Mouse (Mus musculus): ENCODE measurements around the gene Slc25a35. TPM values are rescaled to one million over a fixed set of nuclear protein-coding genes. Genes with fewer than 3 reads are reported as not detected.
"Not testable (repeated sequence)": the region's sequence is repeated elsewhere in the genome, so short reads cannot be mapped to it uniquely, and the experiment has no call there.

Slc25a35 gene
- polyA plus RNA-seq, 1 experiment from 2014 or later: 2.1 TPM

GRCm38 (mm10) chr11:68966554-68966953 is 1.4 kb upstream of the Slc25a35 start:
- no peaks in the 10 kb centered on the region for H3K27me3 ChIP-seq (ENCODE audit: control insufficient read depth, insufficient read depth, low read length)
- H3K27ac ChIP-seq (ENCODE audit: low read depth, low read length): no peak overlapping the region
- H3K9ac ChIP-seq (ENCODE audit: low read length): no peak overlapping the region
- no peaks in the 10 kb centered on the region for H3K36me3 ChIP-seq (ENCODE audit: control insufficient read depth, insufficient read depth, low read length)
- H3K9me3 ChIP-seq (ENCODE audit: control insufficient read depth, low read length): no peaks in the 10 kb centered on the region
- H3K4me1 ChIP-seq (ENCODE audit: control insufficient read depth, insufficient read depth, low read length): peaks cover 6% of the 10 kb centered on the region; the same call in 1 of the 2 replicates
- no peak overlapping the region for H3K4me3 ChIP-seq (ENCODE audit: low read depth, low read length)
- no peak overlapping the region for H3K4me2 ChIP-seq (ENCODE audit: low read depth)
- WGBS: 63% methylated on average over 1 of the region's 1 CpGs
- no peak for DNase-seq (ENCODE audit: low spot score)
- ATAC-seq (ENCODE audit: insufficient read depth, low FRiP score, low TSS enrichment): no peak

GRCm38 (mm10) chr11:68968752-68969151 is 821 bp downstream of the Slc25a35 start:
- H3K27me3 ChIP-seq (ENCODE audit: control insufficient read depth, insufficient read depth, low read length): no peaks in the 10 kb centered on the region
- H3K9ac ChIP-seq (ENCODE audit: low read length): no peak overlapping the region
- no peak overlapping the region for H3K27ac ChIP-seq (ENCODE audit: low read depth, low read length)
- DNase-seq (ENCODE audit: low spot score) (no peak), ATAC-seq (ENCODE audit: insufficient read depth, low FRiP score, low TSS enrichment) (no peak)
- 84% methylated on average over 11 of the region's 11 CpGs for WGBS
- H3K4me2 ChIP-seq (ENCODE audit: low read depth): peak overlapping the region; percentile 63; the same call in 1 of the 2 replicates
- H3K4me3 ChIP-seq (ENCODE audit: low read depth, low read length): no peak overlapping the region
- H3K36me3 ChIP-seq (ENCODE audit: control insufficient read depth, insufficient read depth, low read length): no peaks in the 10 kb centered on the region
- no peaks in the 10 kb centered on the region for H3K9me3 ChIP-seq (ENCODE audit: control insufficient read depth, low read length)
- H3K4me1 ChIP-seq (ENCODE audit: control insufficient read depth, insufficient read depth, low read length): peaks cover 10% of the 10 kb centered on the region; the same call in 1 of the 2 replicates

DNA sequence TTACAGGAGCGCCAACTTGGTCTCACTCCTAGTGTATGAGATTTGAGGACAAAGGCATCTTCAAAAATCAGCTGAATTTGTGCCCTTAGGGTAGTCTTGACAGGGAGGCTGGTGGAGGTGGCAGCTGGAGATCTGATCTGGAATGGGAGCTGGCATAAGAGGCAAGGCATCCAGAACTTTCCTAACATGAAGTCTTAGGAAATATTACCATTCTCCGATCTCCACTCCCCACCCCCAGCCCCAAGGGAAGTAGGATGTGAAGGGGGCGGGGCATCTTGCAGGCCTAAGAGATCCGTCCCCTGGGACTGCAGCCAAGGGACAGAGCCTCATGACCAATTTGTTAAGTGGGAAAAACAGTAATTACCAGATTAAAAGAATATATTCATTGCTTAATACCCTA is 2.3 kb downstream of the Slc25a35 start:
- ATAC-seq (ENCODE audit: insufficient read depth, low FRiP score, low TSS enrichment) (no peak), DNase-seq (ENCODE audit: low spot score) (no peak)
- no peak overlapping the region for H3K27ac ChIP-seq (ENCODE audit: low read depth, low read length)
- no peak overlapping the region for H3K4me2 ChIP-seq (ENCODE audit: low read depth)
- WGBS: 83% methylated on average over 4 of the region's 4 CpGs
- H3K9ac ChIP-seq (ENCODE audit: low read length): no peak overlapping the region
- H3K36me3 ChIP-seq (ENCODE audit: control insufficient read depth, insufficient read depth, low read length): no peaks in the 10 kb centered on the region
- H3K9me3 ChIP-seq (ENCODE audit: control insufficient read depth, low read length): no peaks in the 10 kb centered on the region
- H3K27me3 ChIP-seq (ENCODE audit: control insufficient read depth, insufficient read depth, low read length): no peaks in the 10 kb centered on the region
- peaks cover 10% of the 10 kb centered on the region; the same call in 1 of the 2 replicates for H3K4me1 ChIP-seq (ENCODE audit: control insufficient read depth, insufficient read depth, low read length)
- no peak overlapping the region for H3K4me3 ChIP-seq (ENCODE audit: low read depth, low read length)

DNA sequence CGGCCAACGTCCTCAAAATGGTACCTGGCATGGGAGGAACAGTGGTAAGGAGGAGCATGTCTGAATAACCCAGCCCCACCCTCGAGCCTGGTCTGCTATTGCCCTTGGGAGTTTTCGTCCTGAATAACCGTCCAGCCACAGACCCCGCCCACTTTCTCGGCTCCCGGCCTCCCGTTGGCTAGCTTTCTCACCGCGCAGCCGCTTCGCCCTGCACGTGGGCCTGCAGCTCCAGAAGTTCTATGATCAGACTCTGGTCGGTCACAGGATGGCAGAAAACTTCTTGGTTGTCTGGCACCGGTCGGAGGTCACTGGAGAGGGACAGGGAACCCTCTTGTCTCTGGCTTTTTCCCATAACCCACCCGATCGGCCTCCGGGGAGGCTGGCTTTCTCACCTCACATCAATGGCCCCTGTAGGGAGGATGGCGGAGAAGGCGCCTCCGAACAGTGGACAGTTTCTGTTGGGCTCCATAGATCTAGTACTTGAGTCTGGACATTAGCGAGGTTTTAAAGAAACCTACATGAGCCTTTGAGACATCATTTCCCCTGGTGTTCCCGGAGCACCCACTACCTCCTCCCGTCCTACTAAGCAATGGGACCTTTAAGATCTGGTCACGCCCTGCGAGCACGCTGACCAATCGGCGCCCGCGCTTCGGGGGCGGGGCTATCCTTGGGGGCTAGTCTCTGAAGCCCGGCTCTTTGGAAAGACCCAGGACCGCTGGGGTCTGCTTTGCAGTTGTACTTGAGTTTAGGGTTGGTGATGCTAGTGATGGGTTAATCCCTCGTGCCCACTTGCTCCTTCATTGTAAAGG is 5.5 kb downstream of the Slc25a35 start:
- not testable (repeated sequence) for H3K27me3 ChIP-seq (ENCODE audit: control insufficient read depth, insufficient read depth, low read length); H3K4me1 ChIP-seq (ENCODE audit: control insufficient read depth, insufficient read depth, low read length); H3K9me3 ChIP-seq (ENCODE audit: control insufficient read depth, low read length); H3K36me3 ChIP-seq (ENCODE audit: control insufficient read depth, insufficient read depth, low read length); H3K27ac ChIP-seq (ENCODE audit: low read depth, low read length)
- peak; percentile 93 for DNase-seq (ENCODE audit: low spot score)
- Histone ChIP-seq H3K9ac (ENCODE audit: low read length) (peak overlapping the region; percentile 39), H3K4me3 (ENCODE audit: low read depth, low read length) (peak overlapping the region; percentile 43), H3K4me2 (ENCODE audit: low read depth) (peak overlapping the region; percentile 53)
- WGBS: under 1% methylated on average over 37 of the region's 38 CpGs
- peak; percentile 94 for ATAC-seq (ENCODE audit: insufficient read depth, low FRiP score, low TSS enrichment)

GRCm38 (mm10) chr11:68974059-68974450 is 6.1 kb downstream of the Slc25a35 start:
- H3K36me3 ChIP-seq (ENCODE audit: control insufficient read depth, insufficient read depth, low read length): no peaks in the 10 kb centered on the region
- no peaks in the 10 kb centered on the region for H3K27me3 ChIP-seq (ENCODE audit: control insufficient read depth, insufficient read depth, low read length)
- ATAC-seq (ENCODE audit: insufficient read depth, low FRiP score, low TSS enrichment) (no peak), DNase-seq (ENCODE audit: low spot score) (no peak)
- H3K27ac ChIP-seq (ENCODE audit: low read depth, low read length): no peak overlapping the region
- peak overlapping the region; percentile 39 for H3K9ac ChIP-seq (ENCODE audit: low read length)
- peak overlapping the region; percentile 43 for H3K4me3 ChIP-seq (ENCODE audit: low read depth, low read length)
- 0 out of 2 replicates have a peak, but pooled peaks cover 4% of the 10 kb centered on the region for H3K4me1 ChIP-seq (ENCODE audit: control insufficient read depth, insufficient read depth, low read length)
- H3K4me2 ChIP-seq (ENCODE audit: low read depth): peak overlapping the region; percentile 53
- 35% methylated on average over 6 of the region's 6 CpGs for WGBS
- no peaks in the 10 kb centered on the region for H3K9me3 ChIP-seq (ENCODE audit: control insufficient read depth, low read length)

- Histone ChIP-seq H3K9me3 (ENCODE audit: control insufficient read depth, low read length) (no peaks in the 10 kb centered on the region), H3K4me2 (ENCODE audit: low read depth) (peak within 1 kb of the TSS; percentile 53), H3K27ac (ENCODE audit: low read depth, low read length) (no peak within 1 kb of the TSS), H3K4me3 (ENCODE audit: low read depth, low read length) (no peak within 1 kb of the TSS), H3K27me3 (ENCODE audit: control insufficient read depth, insufficient read depth, low read length) (no peaks in the 10 kb centered on the region), H3K36me3 (ENCODE audit: control insufficient read depth, insufficient read depth, low read length) (no peaks in the 10 kb centered on the region), H3K9ac (ENCODE audit: low read length) (peak within 1 kb of the TSS; percentile 39; the same call in 1 of the 2 replicates), H3K4me1 (ENCODE audit: control insufficient read depth, insufficient read depth, low read length) (0 out of 2 replicates have a peak, but pooled peaks cover 4% of the 10 kb centered on the region)
- ATAC-seq (ENCODE audit: insufficient read depth, low FRiP score, low TSS enrichment) (no peak), DNase-seq (ENCODE audit: low spot score) (no peak)
- WGBS: 83% methylated on average over 7 of the region's 7 CpGs
Observed at GRCm38 (mm10) chr11:68975085-68975484, 7.2 kb downstream of the Slc25a35 start, which contains the start of gene Rangrf. Gene Rangrf (minus strand): TSS chr11:68975185.

DNA sequence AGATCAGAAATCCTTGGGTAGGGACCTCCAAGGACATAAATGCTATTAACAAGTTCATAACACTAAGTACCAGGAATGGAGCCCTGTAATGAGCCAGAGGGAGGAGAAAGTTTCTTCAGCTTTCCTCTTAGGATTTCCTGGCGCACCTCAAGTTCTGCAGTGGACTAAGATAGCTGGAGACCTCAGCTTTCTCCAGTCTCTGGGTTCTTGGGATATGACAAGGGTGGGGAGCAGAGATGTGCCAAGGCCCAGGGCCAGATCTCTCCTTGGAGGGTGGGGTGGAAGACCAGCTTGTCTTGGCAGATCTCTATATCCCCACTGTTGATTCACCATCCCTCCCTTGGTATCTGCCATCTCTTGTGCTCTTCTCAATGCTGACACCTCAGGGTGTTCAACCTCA is 7.7 kb downstream of the Slc25a35 start:
- 89% methylated on average over 1 of the region's 1 CpGs for WGBS
- Histone ChIP-seq H3K27me3 (ENCODE audit: control insufficient read depth, insufficient read depth, low read length) (no peaks in the 10 kb centered on the region), H3K4me2 (ENCODE audit: low read depth) (no peak overlapping the region), H3K9ac (ENCODE audit: low read length) (no peak overlapping the region), H3K4me1 (ENCODE audit: control insufficient read depth, insufficient read depth, low read length) (0 out of 2 replicates have a peak, but pooled peaks cover 4% of the 10 kb centered on the region), H3K4me3 (ENCODE audit: low read depth, low read length) (no peak overlapping the region), H3K27ac (ENCODE audit: low read depth, low read length) (no peak overlapping the region), H3K36me3 (ENCODE audit: control insufficient read depth, insufficient read depth, low read length) (no peaks in the 10 kb centered on the region), H3K9me3 (ENCODE audit: control insufficient read depth, low read length) (no peaks in the 10 kb centered on the region)
- DNase-seq (ENCODE audit: low spot score): no peak
- no peak for ATAC-seq (ENCODE audit: insufficient read depth, low FRiP score, low TSS enrichment)

- H3K9ac ChIP-seq (ENCODE audit: low read length): no peak overlapping the region
- DNase-seq (ENCODE audit: low spot score) (no peak), ATAC-seq (ENCODE audit: insufficient read depth, low FRiP score, low TSS enrichment) (no peak)
- H3K27ac ChIP-seq (ENCODE audit: low read depth, low read length): no peak overlapping the region
- H3K9me3 ChIP-seq (ENCODE audit: control insufficient read depth, low read length): no peaks in the 10 kb centered on the region
- H3K4me3 ChIP-seq (ENCODE audit: low read depth, low read length): no peak overlapping the region
- WGBS: 71% methylated on average over 5 of the region's 5 CpGs
- no peaks in the 10 kb centered on the region for H3K4me1 ChIP-seq (ENCODE audit: control insufficient read depth, insufficient read depth, low read length)
- H3K27me3 ChIP-seq (ENCODE audit: control insufficient read depth, insufficient read depth, low read length): no peaks in the 10 kb centered on the region
- no peak overlapping the region for H3K4me2 ChIP-seq (ENCODE audit: low read depth)
- H3K36me3 ChIP-seq (ENCODE audit: control insufficient read depth, insufficient read depth, low read length): no peaks in the 10 kb centered on the region
Observed at GRCm38 (mm10) chr11:68979320-68979733, 11.4 kb downstream of the Slc25a35 start.

DNA sequence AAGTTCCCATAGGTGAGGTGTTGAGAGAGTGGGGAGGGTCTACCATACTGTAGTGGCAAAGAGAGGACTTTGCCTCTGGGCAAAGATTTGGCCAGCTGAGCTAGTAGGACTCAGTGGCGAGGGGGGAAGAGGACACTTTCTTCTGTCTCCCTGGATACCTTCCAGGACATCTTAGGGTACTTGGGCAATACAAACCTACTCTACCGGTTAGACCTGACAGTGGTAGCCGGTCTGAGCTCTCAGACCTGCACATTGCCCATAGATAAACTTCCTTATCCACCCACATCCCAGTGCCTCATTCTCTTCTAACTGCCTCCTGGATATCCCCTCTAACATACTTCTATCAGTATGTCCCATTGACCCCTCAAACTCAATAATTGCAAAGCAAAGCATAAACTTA is 13.0 kb downstream of the Slc25a35 start:
- H3K4me1 ChIP-seq (ENCODE audit: control insufficient read depth, insufficient read depth, low read length): no peaks in the 10 kb centered on the region
- no peaks in the 10 kb centered on the region for H3K36me3 ChIP-seq (ENCODE audit: control insufficient read depth, insufficient read depth, low read length)
- no peak overlapping the region for H3K9ac ChIP-seq (ENCODE audit: low read length)
- DNase-seq (ENCODE audit: low spot score) (no peak), ATAC-seq (ENCODE audit: insufficient read depth, low FRiP score, low TSS enrichment) (no peak)
- H3K27ac ChIP-seq (ENCODE audit: low read depth, low read length): no peak overlapping the region
- no peak overlapping the region for H3K4me2 ChIP-seq (ENCODE audit: low read depth)
- no peaks in the 10 kb centered on the region for H3K9me3 ChIP-seq (ENCODE audit: control insufficient read depth, low read length)
- 59% methylated on average over 3 of the region's 3 CpGs for WGBS
- H3K27me3 ChIP-seq (ENCODE audit: control insufficient read depth, insufficient read depth, low read length): no peaks in the 10 kb centered on the region
- H3K4me3 ChIP-seq (ENCODE audit: low read depth, low read length): no peak overlapping the region

Measured in neural tube, embryonic 11.5 days (tissue).